Mouse (Mus musculus) spleen, postnatal 36 days (tissue): ENCODE measurements around the gene Gm17509.

Source experiments
- DNase-seq, 2 experiments: peaks; one replicate each; pipeline ENCODE4 v3.0.0; 2022; ENCODE audit warnings: low spot score in 2 of 2, mixed read lengths in 1 of 2

The Gm17509 gene

DNA sequence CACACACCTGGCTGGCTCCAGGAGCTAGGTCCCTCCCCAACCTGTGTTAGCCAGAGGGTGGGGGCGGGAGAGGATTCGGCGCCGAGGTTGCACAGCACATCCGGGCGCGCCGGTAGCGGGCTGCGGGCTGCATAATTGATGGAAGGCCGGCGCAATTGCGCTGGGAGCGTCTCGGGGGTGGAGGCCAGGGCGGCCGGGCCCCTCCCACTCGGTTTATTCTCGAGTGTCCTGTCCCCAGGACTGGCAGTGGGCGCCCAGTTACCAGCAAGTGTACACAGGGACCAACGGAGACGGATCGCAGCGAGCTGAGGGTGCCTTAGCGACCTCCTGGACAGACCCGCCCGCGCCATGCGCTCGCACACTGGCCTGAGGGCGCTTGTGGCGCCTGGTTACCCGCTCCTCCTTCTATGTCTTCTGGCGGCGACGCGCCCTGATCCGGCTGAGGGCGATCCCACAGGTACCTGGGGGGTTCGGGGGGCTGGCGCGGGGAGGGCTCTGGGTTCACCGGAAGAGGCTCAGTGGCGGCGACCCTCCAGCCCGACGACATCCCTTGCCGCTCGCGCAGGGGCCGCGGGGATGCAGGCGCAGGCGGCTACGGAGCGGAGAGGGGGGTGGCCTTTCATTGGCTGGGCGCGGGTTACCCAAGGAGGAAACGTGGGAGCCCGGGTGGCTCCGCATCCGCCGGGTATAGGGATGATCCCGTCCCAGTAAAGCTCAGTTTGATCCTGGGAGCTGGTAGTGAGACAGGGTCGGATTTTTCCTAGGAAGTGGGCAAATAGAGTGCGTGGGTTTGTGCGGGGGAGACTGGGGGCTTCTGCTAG lies at the start of gene Gm17509:
TSS of gene Gm17509 (minus strand) at position 575 of the 821 bp plus-strand sequence.
- peak; percentile 53 to 57 for DNase-seq

DNA sequence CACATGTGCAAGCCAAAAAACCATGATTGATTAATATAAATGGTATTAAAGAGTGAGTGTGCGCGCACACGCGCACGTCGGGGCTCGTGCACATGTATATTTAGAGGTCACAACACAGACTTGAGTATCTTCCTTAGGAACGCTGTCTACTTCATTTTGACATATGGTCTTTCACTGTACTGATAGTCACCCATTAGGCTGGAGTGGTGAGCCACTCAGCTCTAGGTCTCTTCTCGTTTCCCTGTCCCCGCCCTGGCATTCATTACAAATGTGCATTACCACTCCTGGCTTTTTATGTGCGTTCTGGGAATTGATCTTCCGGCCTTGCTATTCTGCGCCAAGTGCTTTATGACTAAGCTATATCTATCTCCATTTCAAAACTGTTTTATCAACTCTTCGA lies 47.1 kb upstream of the Gm17509 start:
- DNase-seq = no peak

GRCm38 (mm10) chr13:117266156-117266555 lies 45.3 kb upstream of the Gm17509 start:
- no peak for DNase-seq

DNA sequence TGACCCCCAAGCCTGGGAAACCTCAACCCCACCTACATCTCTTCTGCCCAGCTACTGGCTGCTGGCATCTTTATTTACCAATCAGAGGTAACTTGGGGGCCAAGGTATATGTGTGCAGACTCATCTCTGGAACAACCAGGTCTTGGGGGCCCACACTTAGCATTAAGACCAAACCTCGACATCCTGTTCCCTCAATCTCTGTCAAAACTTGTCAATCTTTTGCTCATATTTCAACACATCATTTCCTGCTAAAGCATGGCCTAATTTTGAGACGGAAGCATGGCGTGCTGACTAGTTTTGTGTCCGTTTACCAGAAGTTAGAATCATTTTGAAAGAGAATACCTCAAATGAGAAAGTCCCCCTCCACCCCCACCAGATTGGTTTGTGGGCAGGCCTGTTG lies 39.8 kb upstream of the Gm17509 start:
- DNase-seq = no peak

DNA sequence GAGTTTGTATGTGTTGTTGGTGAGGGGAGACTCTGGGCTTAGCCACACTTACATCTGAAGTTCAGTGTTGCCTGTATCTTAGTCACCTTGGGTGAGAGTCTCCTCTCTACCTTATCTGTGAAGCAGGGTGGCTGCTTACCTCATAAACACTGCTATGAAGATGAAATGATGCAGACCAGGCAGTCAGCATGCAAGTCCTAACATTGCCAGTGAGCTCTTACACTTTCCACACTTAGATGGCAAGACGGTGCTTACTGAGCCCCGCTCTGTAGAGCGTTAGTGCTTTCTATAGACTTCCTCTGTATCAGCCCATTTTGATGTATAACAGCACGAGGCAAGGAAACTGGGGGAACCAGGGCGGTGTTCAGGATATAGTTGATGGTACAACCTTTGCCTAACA lies 21.7 kb upstream of the Gm17509 start:
- DNase-seq = no peak

- DNase-seq = peak; percentile 14 to 46
Measured at GRCm38 (mm10) chr13:117242063-117242462, 21.2 kb upstream of the Gm17509 start.

DNA sequence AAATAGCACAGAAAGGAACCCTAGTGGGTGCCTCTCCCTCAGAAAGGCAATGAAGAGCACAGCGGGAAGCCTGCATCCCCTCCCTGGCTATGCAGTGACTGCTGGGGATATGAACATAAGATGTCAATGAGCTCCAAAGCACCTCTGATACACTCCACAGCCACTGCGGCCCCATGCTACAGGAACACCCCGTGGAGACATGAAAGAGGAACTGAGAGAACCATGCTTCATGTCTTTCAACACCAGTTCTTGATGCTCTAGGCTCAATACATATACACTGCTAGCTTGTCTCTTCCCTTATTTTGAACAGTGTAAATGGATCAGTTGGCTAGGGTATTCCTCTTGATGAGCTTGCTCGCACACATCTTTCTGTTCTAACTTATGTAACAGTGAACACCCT lies 16.2 kb upstream of the Gm17509 start:
- peak; percentile 72 to 76 for DNase-seq

DNA sequence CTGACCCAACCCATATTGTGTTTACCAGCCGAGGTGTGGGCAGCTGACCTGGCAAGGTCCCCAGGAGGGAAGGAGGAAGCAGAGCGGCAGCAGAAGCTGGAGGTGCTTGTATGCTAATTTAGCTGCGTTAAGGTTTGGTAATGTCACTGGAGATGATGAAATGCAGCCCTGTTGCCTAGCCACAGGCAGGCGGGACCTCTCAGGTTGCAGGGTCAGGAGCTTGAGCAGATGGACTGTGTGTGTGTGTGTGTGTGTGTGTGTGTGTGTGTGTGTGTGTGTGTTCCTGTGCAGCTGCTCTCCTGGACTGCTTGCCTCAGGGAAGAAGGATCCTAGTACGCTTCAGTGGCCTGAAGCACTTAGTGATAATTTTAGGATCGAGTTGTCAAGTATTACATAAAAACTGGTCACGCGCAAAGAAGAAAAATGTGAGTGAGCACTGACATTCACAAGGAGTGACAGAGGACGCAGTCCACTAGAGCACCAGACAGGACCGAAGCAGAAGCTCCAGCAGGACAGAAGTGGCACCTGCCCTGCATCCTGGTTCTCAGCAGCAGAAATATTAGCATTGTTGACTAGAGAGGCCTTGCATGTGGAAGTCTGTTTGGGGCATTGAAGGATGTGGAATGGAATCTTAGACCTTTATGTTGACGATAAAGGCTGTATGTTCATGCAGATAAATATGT lies 14.8 kb upstream of the Gm17509 start:
- DNase-seq = peak in 1 of 2 experiments; percentile 13

- no peak for DNase-seq
Measured at GRCm38 (mm10) chr13:117234486-117234885, 13.6 kb upstream of the Gm17509 start.

- no peak for DNase-seq
Measured at GRCm38 (mm10) chr13:117233808-117234207, 12.9 kb upstream of the Gm17509 start.

DNA sequence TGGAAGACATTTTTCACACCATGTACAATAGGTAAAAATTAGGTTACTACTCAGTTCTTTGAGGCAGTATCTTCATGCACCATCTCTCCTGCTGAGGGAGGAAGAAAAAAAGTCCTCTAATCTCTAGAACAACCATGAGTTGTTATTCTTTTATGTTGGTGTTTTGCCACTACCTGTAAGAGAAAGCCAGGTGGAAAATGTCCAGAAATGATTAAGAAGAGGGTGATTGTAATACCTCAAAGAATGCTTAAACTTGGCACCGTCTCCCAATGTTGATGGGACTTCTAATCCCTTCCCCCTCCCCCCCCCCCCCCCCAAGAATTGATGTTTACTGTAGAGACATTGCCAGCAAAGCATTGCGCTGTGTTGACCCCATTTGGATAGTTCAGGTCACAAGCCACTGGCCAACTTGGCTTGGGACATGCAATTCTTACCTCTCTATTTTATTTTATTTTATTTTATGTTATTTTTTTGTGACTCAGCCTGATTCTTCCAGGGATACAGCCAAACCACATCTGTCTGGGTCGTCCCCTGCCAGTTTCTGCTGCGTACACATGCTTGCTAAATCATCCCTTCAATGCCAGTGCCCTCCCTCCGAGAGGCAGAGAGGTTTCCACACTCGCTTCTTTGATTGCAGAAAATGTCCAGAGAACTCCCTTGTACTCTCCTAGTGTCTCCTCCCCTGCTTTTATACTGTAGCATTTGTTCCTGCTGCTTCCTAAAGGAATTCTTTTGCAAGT lies 9.7 kb upstream of the Gm17509 start:
- DNase-seq = no peak

GRCm38 (mm10) chr13:117225561-117225960 lies 4.7 kb upstream of the Gm17509 start:
- DNase-seq = no peak

GRCm38 (mm10) chr13:117224901-117225300 lies 4.0 kb upstream of the Gm17509 start:
- DNase-seq = no peak

DNA sequence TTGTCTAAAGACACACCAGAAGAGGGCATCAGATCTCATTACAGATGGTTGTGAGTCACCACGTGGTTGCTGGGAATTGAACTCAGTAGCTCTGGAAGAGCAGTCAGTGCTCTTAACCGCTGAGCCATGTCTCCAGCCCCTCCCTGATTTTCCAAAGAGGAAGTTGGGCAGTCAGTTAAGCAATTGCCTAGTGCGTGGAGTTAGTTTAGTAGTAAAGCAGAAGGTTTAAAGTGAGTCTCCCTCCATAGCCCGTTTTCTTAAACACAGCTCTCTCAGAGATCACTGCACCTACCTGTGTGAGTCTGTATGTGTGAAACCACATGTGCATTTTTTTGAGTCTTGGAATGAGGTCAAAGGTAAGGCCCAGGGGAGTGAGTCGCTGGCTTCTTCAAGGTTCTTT lies 2.2 kb upstream of the Gm17509 start:
- peak; percentile 45 to 54 for DNase-seq

- no peak for DNase-seq
Measured at GRCm38 (mm10) chr13:117219871-117220500, 889 bp downstream of the Gm17509 start.

GRCm38 (mm10) chr13:117218092-117218491 lies 2.8 kb downstream of the Gm17509 start:
- no peak for DNase-seq

- peak in 1 of 2 experiments; percentile 13 for DNase-seq
Measured at GRCm38 (mm10) chr13:117217621-117218020, 3.3 kb downstream of the Gm17509 start.

DNA sequence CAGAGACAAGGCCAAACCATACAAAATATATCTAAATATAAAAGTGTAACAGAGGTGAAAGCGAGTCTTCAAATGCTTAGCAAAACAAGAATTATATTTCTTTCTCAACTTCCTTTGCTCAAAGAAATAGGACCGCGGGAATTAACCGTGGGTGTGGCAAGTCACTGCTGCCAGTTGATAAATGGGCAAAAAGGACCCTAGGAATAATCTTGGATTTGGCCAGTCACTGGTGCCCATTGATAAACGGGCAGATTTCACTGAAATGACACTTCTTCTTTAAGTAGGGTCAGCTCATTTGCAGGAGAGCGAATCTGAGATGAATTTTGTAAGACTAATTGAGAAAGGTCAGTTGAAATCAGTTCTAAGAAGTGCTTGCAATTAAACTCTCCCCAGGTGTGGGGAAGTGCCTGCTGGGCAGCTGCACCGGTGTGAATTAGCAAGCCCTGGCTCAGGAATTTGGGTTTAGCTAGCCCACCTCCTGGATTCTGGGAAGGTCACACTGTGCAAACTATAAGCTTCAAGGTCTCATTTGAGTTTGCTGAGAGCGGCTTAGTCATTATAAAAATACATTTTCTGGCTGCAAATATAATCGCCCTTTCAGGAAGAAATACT lies 4.0 kb downstream of the Gm17509 start:
- no peak for DNase-seq

- peak; percentile 46 to 61 for DNase-seq
Measured at GRCm38 (mm10) chr13:117216126-117216525, 4.7 kb downstream of the Gm17509 start.

GRCm38 (mm10) chr13:117215481-117215880 lies 5.4 kb downstream of the Gm17509 start:
- no peak for DNase-seq

DNA sequence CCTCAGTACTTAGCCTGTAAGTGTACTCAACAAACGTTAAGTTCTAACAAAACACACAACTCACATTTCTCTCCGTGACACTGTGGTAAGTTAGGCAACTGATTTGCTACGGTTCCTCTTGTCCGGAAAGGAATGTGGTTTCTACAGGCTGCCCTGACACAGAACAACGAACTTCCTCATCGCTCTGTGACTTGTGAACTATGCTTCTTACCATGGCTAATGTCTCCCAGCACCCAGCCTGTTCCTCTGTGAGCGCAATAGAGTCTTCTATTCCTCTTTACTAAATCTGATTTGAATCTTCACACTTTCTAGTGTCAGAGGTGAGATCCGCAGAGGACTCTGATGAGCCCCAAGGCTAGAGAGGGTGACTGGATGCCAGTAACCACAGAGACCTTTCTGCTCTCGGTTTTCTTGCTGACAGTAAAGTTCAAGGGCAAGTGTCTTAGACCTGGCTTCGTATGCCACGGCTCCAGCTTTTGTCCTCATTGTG lies 9.4 kb downstream of the Gm17509 start:
- peak; percentile 71 for DNase-seq
